Mouse (Mus musculus): ENCODE results near the gene Mfsd9.

DNA sequence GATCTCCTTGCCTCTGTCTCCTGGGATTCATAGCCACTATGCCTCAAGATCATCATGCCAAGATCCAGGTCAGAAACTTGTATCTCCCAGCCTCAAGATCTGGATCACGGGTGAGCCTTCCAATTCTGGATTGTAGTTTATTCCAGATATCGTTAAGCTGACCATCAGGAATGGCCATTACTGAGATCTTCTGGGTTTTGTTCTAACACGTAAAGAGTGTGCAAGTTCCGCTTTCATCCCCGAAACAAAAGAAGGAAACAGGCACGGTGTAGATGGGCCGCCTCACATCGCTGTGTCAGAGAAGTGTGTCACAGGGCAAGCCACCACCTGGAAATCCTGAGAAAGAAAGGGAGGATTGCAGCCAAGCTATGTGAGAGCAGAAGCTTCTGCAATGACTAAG, 8.6 kb upstream of the Mfsd9 start:
- TF ChIP-seq CTCF (IDR thresholded peaks at IDR 0.05; ENCODE audit: control insufficient read depth, insufficient read depth, low read length) (no peak), POLR2A (IDR thresholded peaks at IDR 0.05; ENCODE audit: borderline replicate concordance, control insufficient read depth, low read depth, low read length) (no peak)

Measured in bone marrow, adult 2 months (tissue).